Mouse (Mus musculus): ENCODE measurements around the gene Txk.

Gene Txk

GRCm38 (mm10) chr5:72758925-72759924 lies 6.6 kb upstream of the Txk start:
- no peak for TF ChIP-seq GATA4 (IDR thresholded peaks at IDR 0.05; ENCODE audit: insufficient replicate concordance, low read length)

- TF ChIP-seq GATA4 (IDR thresholded peaks at IDR 0.05; ENCODE audit: insufficient replicate concordance, low read length), result no peak
Measured at GRCm38 (mm10) chr5:72757155-72757773, 4.7 kb upstream of the Txk start.

GRCm38 (mm10) chr5:72755941-72756340 lies 3.4 kb upstream of the Txk start:
- no peak for TF ChIP-seq GATA4 (IDR thresholded peaks at IDR 0.05; ENCODE audit: insufficient replicate concordance, low read length)

GRCm38 (mm10) chr5:72755035-72755434 lies 2.5 kb upstream of the Txk start:
- TF ChIP-seq GATA4 (IDR thresholded peaks at IDR 0.05; ENCODE audit: insufficient replicate concordance, low read length), result no peak

- TF ChIP-seq GATA4 (IDR thresholded peaks at IDR 0.05; ENCODE audit: insufficient replicate concordance, low read length), result no peak
Measured at GRCm38 (mm10) chr5:72751056-72751758, 1.4 kb downstream of the Txk start.

- TF ChIP-seq GATA4 (IDR thresholded peaks at IDR 0.05; ENCODE audit: insufficient replicate concordance, low read length), result no peak
Measured at GRCm38 (mm10) chr5:72750226-72750625, 2.4 kb downstream of the Txk start.

GRCm38 (mm10) chr5:72748659-72749265 lies 3.8 kb downstream of the Txk start:
- TF ChIP-seq GATA4 (IDR thresholded peaks at IDR 0.05; ENCODE audit: insufficient replicate concordance, low read length), result no peak

GRCm38 (mm10) chr5:72747384-72747783 lies 5.2 kb downstream of the Txk start:
- TF ChIP-seq GATA4 (IDR thresholded peaks at IDR 0.05; ENCODE audit: insufficient replicate concordance, low read length), result no peak

- no peak for TF ChIP-seq GATA4 (IDR thresholded peaks at IDR 0.05; ENCODE audit: insufficient replicate concordance, low read length)
Measured at GRCm38 (mm10) chr5:72746461-72746860, 6.1 kb downstream of the Txk start.

- no peak for TF ChIP-seq GATA4 (IDR thresholded peaks at IDR 0.05; ENCODE audit: insufficient replicate concordance, low read length)
Measured at GRCm38 (mm10) chr5:72743103-72743502, 9.5 kb downstream of the Txk start.

GRCm38 (mm10) chr5:72736868-72737267 lies 15.7 kb downstream of the Txk start:
- no peak for TF ChIP-seq GATA4 (IDR thresholded peaks at IDR 0.05; ENCODE audit: insufficient replicate concordance, low read length)

- no peak for TF ChIP-seq GATA4 (IDR thresholded peaks at IDR 0.05; ENCODE audit: insufficient replicate concordance, low read length)
Measured at GRCm38 (mm10) chr5:72736437-72736836, 16.1 kb downstream of the Txk start.

GRCm38 (mm10) chr5:72735763-72736162 lies 16.8 kb downstream of the Txk start:
- TF ChIP-seq GATA4 (IDR thresholded peaks at IDR 0.05; ENCODE audit: insufficient replicate concordance, low read length), result no peak

- no peak for TF ChIP-seq GATA4 (IDR thresholded peaks at IDR 0.05; ENCODE audit: insufficient replicate concordance, low read length)
Measured at GRCm38 (mm10) chr5:72732885-72733284, 19.7 kb downstream of the Txk start.

GRCm38 (mm10) chr5:72725404-72725803 lies 27.2 kb downstream of the Txk start:
- no peak for TF ChIP-seq GATA4 (IDR thresholded peaks at IDR 0.05; ENCODE audit: insufficient replicate concordance, low read length)

Data from liver, adult (tissue).